Mouse (Mus musculus) lung, embryonic 16.5 days (tissue): ENCODE measurements around the gene Vdac1. TPM values are rescaled to one million over a fixed set of nuclear protein-coding genes. Genes with fewer than 3 reads are reported as not detected.
A peak's percentile ranks its signal among the peaks of the same experiment; 100 is the strongest.

ENCODE experiments used
- ATAC-seq: fragments of 200-750 bp; cut with Nextera tagmentation; 2 replicates; pipeline ENCODE4 v1.8.0; 2017; ENCODE audit warnings: low read depth, mild to moderate bottlenecking, moderate library complexity
- H3K27ac ChIP-seq: fragments of 300-500 bp; sonication (generic); 2 replicates; pipeline ENCODE4 v1.5.1; 2014; ENCODE audit warnings: mild to moderate bottlenecking, control low read depth, low read length
- H3K27me3 ChIP-seq: fragments of 300-500 bp; sonication (generic); 2 replicates; pipeline ENCODE4 v1.6.1; 2014; ENCODE audit warnings: low read depth, low read length, mixed read lengths; ENCODE audit not compliant: control insufficient read depth, insufficient read depth
- H3K36me3 ChIP-seq: fragments of 300-500 bp; sonication (generic); 2 replicates; pipeline ENCODE4 v1.6.1; 2014; ENCODE audit warnings: low read length; ENCODE audit not compliant: control insufficient read depth, insufficient read depth
- H3K4me1 ChIP-seq: fragments of 300-500 bp; sonication (generic); replicated peaks from 2 replicates; pipeline ENCODE4 v1.6.1; 2014; ENCODE audit warnings: low read length, mixed read lengths; ENCODE audit not compliant: control insufficient read depth, insufficient read depth
- H3K4me2 ChIP-seq: fragments of 300-500 bp; sonication (generic); 2 replicates; pipeline ENCODE4 v1.6.1; 2014; ENCODE audit warnings: low read depth, low read length, control low read depth
- H3K4me3 ChIP-seq: fragments of 300-500 bp; sonication (generic); 2 replicates; pipeline ENCODE4 v1.5.1; 2014; ENCODE audit warnings: mild to moderate bottlenecking, low read length, control low read depth
- H3K9ac ChIP-seq: fragments of 300-500 bp; sonication (generic); 2 replicates; pipeline ENCODE4 v1.6.1; 2014; ENCODE audit warnings: low read length, control low read depth
- H3K9me3 ChIP-seq: fragments of 300-500 bp; sonication (generic); 2 replicates; pipeline ENCODE4 v1.6.1; 2016; ENCODE audit warnings: low read length; ENCODE audit not compliant: control insufficient read depth
- WGBS: fragments of 180-500 bp; shearing (Covaris S2); extraction: QIAGEN DNeasy Blood & Tissue Kit; methylation state at CpG from one replicate; pipeline ENCODE4 v1.1.7; 2014; 5-methylcytosine and 5-hydroxymethylcytosine counted together
- polyA plus RNA-seq: library from polyadenylated mRNA; unstranded; fragments of >200 nt; fragmentation: Nextera tagmentation; extraction: Ambion mirVana; gene quantifications from 2 replicates; pipeline ENCODE4 v1.2.1, GENCODE M21; 2015

The Vdac1 gene
- polyA plus RNA-seq, 1 experiment from 2014 or later: 264 TPM

DNA sequence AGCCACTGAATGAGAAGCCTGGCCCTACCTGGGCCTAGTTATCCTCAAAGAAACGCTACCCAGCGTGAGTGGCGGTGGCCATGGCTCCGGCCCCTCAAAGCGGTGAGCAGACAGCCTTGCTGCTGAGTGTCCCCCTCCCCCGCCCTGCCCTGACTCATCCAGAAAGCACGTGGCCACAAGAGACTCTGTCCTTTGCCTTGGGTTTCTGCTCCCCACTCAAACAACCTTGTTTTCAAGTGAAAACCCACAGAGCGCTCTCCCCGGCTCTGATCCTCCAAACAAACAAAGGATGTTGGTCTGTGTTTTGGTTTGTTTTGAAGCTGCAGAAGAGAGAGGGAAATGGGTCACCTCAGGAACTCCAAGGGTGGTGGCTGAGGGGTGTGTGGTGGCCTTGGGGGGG lies 19.7 kb upstream of the Vdac1 start:
- H3K27ac ChIP-seq: no peak overlapping the region

GRCm38 (mm10) chr11:52341476-52341875 lies 19.2 kb upstream of the Vdac1 start:
- ATAC-seq: no peak
- H3K27me3 ChIP-seq: no peaks in the 10 kb centered on the region
- H3K36me3 ChIP-seq: no peaks in the 10 kb centered on the region
- H3K9me3 ChIP-seq: no peaks in the 10 kb centered on the region
- WGBS: 77% methylated on average over 5 of the region's 5 CpGs
- H3K4me1 ChIP-seq: peaks cover 12% of the 10 kb centered on the region
- H3K9ac ChIP-seq: no peak overlapping the region
- H3K27ac ChIP-seq: no peak overlapping the region
- H3K4me2 ChIP-seq: no peak overlapping the region
- no peak overlapping the region for H3K4me3 ChIP-seq

More for the DNA sequence above, 19.7 kb upstream of the Vdac1 start:
- ATAC-seq: no peak
- Histone ChIP-seq H3K4me2 (no peak overlapping the region), H3K4me1 (peaks cover 14% of the 10 kb centered on the region), H3K4me3 (no peak overlapping the region), H3K9me3 (no peaks in the 10 kb centered on the region), H3K9ac (no peak overlapping the region), H3K36me3 (no peaks in the 10 kb centered on the region), H3K27me3 (no peaks in the 10 kb centered on the region)
- WGBS: 40% methylated on average over 9 of the region's 9 CpGs

- no peak for ATAC-seq
- Histone ChIP-seq H3K27me3 (no peaks in the 10 kb centered on the region), H3K9me3 (no peaks in the 10 kb centered on the region), H3K4me2 (no peak overlapping the region), H3K4me1 (peaks cover 14% of the 10 kb centered on the region), H3K27ac (no peak overlapping the region), H3K36me3 (no peaks in the 10 kb centered on the region), H3K4me3 (no peak overlapping the region), H3K9ac (no peak overlapping the region)
- whole genome bisulfite sequencing: 75% methylated on average over 4 of the region's 4 CpGs
These were observed 18.4 kb upstream of the Vdac1 start for GRCm38 (mm10) chr11:52342296-52342695.

GRCm38 (mm10) chr11:52343162-52343561 lies 17.5 kb upstream of the Vdac1 start:
- Histone ChIP-seq H3K4me3 (no peak overlapping the region), H3K4me2 (no peak overlapping the region), H3K4me1 (peaks cover 14% of the 10 kb centered on the region), H3K9me3 (no peaks in the 10 kb centered on the region), H3K27ac (no peak overlapping the region), H3K36me3 (no peaks in the 10 kb centered on the region), H3K9ac (no peak overlapping the region), H3K27me3 (no peaks in the 10 kb centered on the region)
- 1% methylated on average over 6 of the region's 6 CpGs for WGBS
- ATAC-seq: no peak

GRCm38 (mm10) chr11:52344991-52345777 lies 15.5 kb upstream of the Vdac1 start:
- Histone ChIP-seq H3K27me3 (no peaks in the 10 kb centered on the region), H3K36me3 (no peaks in the 10 kb centered on the region), H3K4me3 (no peak overlapping the region), H3K9me3 (no peaks in the 10 kb centered on the region), H3K9ac (no peak overlapping the region), H3K4me1 (peaks cover 14% of the 10 kb centered on the region), H3K4me2 (no peak overlapping the region), H3K27ac (no peak overlapping the region)
- no peak for ATAC-seq
- 66% methylated on average over 12 of the region's 12 CpGs for WGBS

- peak overlapping the region; percentile 41 for H3K4me3 ChIP-seq
- no peaks in the 10 kb centered on the region for H3K9me3 ChIP-seq
- no peaks in the 10 kb centered on the region for H3K36me3 ChIP-seq
- H3K4me1 ChIP-seq: peaks cover 9% of the 10 kb centered on the region
- peak overlapping the region; percentile 47 for H3K9ac ChIP-seq
- H3K4me2 ChIP-seq: peak overlapping the region; percentile 61
- WGBS: 11% methylated on average over 11 of the region's 12 CpGs
- H3K27ac ChIP-seq: peak overlapping the region; percentile 63; the same call in 1 of the 2 replicates
- peak; percentile 63 for ATAC-seq
- no peaks in the 10 kb centered on the region for H3K27me3 ChIP-seq
These were observed 14.6 kb upstream of the Vdac1 start for GRCm38 (mm10) chr11:52345939-52346634.

- Histone ChIP-seq H3K4me2 (peak overlapping the region; percentile 61), H3K9me3 (no peaks in the 10 kb centered on the region), H3K9ac (peak overlapping the region; percentile 47), H3K4me1 (peaks cover 6% of the 10 kb centered on the region; the same call in 1 of the 2 replicates), H3K36me3 (no peaks in the 10 kb centered on the region), H3K4me3 (peak overlapping the region; percentile 41), H3K27me3 (no peaks in the 10 kb centered on the region), H3K27ac (peak overlapping the region; percentile 63; the same call in 1 of the 2 replicates)
- ATAC-seq: peak; percentile 77; the same call in 1 of the 2 replicates
- WGBS: 1% methylated on average over 12 of the region's 12 CpGs
These were observed 14.0 kb upstream of the Vdac1 start for GRCm38 (mm10) chr11:52346635-52347005.

DNA sequence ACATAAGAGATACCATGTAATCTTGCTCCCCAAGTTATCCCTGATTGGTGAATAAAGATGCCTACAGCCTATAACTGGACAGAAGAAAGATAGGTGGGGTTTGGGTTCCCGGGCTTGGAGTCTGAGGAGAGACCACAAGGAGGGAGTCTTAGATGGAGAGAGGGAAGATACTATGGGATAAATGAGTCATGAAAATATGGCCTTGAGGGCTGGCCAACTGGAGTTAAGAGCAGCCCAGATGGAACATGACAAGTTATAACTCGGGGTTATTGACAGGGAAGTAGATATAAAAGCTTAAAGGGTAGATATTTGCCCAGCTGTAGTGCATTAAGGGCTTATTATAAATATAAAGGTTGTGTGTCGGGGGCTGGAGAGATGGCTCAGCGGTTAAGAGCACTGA lies 12.5 kb upstream of the Vdac1 start:
- no peak for ATAC-seq
- Histone ChIP-seq H3K4me2 (no peak overlapping the region), H3K27ac (no peak overlapping the region), H3K4me1 (peaks cover 6% of the 10 kb centered on the region; the same call in 1 of the 2 replicates), H3K9ac (no peak overlapping the region), H3K36me3 (no peaks in the 10 kb centered on the region), H3K9me3 (no peaks in the 10 kb centered on the region), H3K4me3 (no peak overlapping the region), H3K27me3 (no peaks in the 10 kb centered on the region)
- 72% methylated on average over 4 of the region's 4 CpGs for WGBS

GRCm38 (mm10) chr11:52348724-52349123 lies 11.9 kb upstream of the Vdac1 start:
- H3K27me3 ChIP-seq: no peaks in the 10 kb centered on the region
- H3K9me3 ChIP-seq: no peaks in the 10 kb centered on the region
- H3K4me3 ChIP-seq: no peak overlapping the region
- ATAC-seq: no peak
- H3K4me1 ChIP-seq: peaks cover 6% of the 10 kb centered on the region; the same call in 1 of the 2 replicates
- H3K27ac ChIP-seq: no peak overlapping the region
- WGBS: 61% methylated on average over 3 of the region's 3 CpGs
- H3K4me2 ChIP-seq: no peak overlapping the region
- H3K9ac ChIP-seq: no peak overlapping the region
- H3K36me3 ChIP-seq: no peaks in the 10 kb centered on the region
